ENCODE assay signal across 22 mouse cellular contexts in genomic region chr2:40628323-40628722, GRCm38 (mm10).
"Had no signal": no experiment of that assay in that cellular context is flagged by ENCODE, and none has a peak within 500 bp of the region (broad histone marks: within the 10 kb centered on the region; RNA-seq: fewer than 3 reads in every experiment).

No protein-coding gene starts in this region.

- H3K27me3 ChIP-seq: intestine, embryonic 15.5 days; limb, embryonic 12.5 days; limb, embryonic 15.5 days; lung, embryonic 15.5 days; megakaryocyte, embryonic 14.5 days; midbrain, embryonic 13.5 days; neural tube, embryonic 13.5 days had no signal

- H3K36me3 ChIP-seq: intestine, embryonic 15.5 days; limb, embryonic 12.5 days; limb, embryonic 15.5 days; lung, embryonic 15.5 days; midbrain, embryonic 10.5 days; midbrain, embryonic 13.5 days; neural tube, embryonic 13.5 days had no signal

- ATAC-seq: intestine, embryonic 15.5 days; midbrain, embryonic 13.5 days; midbrain, embryonic 16.5 days had no signal

- H3K9me3 ChIP-seq: intestine, embryonic 15.5 days; limb, embryonic 12.5 days; limb, embryonic 15.5 days; lung, embryonic 15.5 days; midbrain, embryonic 10.5 days; midbrain, embryonic 13.5 days; neural tube, embryonic 13.5 days had no signal

- H3K4me3 ChIP-seq: intestine, embryonic 15.5 days; limb, embryonic 12.5 days; limb, embryonic 15.5 days; lung, embryonic 15.5 days; megakaryocyte, embryonic 14.5 days; midbrain, embryonic 10.5 days; midbrain, embryonic 13.5 days; myocyte; neural tube, embryonic 13.5 days had no signal

- H3K27ac ChIP-seq: intestine, embryonic 15.5 days; limb, embryonic 12.5 days; limb, embryonic 15.5 days; liver, embryonic 14.5 days; lung, embryonic 15.5 days; midbrain, embryonic 10.5 days; midbrain, embryonic 13.5 days; neural tube, embryonic 13.5 days had no signal

- H3K4me2 ChIP-seq: intestine, embryonic 15.5 days; limb, embryonic 12.5 days; limb, embryonic 15.5 days; liver, embryonic 11.5 days; lung, embryonic 15.5 days; midbrain, embryonic 13.5 days; neural tube, embryonic 13.5 days had no signal

- H3K9ac ChIP-seq: intestine, embryonic 15.5 days; limb, embryonic 12.5 days; limb, embryonic 15.5 days; liver, embryonic 14.5 days; lung, embryonic 15.5 days; midbrain, embryonic 13.5 days; neural tube, embryonic 13.5 days had no signal

- DNase-seq: kidney, adult 11 months; kidney, adult 9 months; kidney, postnatal 10 days; kidney, postnatal 4 days; left cerebral cortex, postnatal 4 days; lung, adult 18-20 months; lung, postnatal 10 days; lung, postnatal 36 days; thymus, adult 18-20 months; thymus, postnatal 36 days had no signal

- H3K4me1 ChIP-seq: intestine, embryonic 15.5 days; limb, embryonic 12.5 days; limb, embryonic 15.5 days; lung, embryonic 15.5 days; megakaryocyte, embryonic 14.5 days; midbrain, embryonic 10.5 days; midbrain, embryonic 13.5 days; neural tube, embryonic 13.5 days had no signal
